Mouse (Mus musculus): Measurements from ENCODE around the gene Rab40c.
"Not testable (repeated sequence)": the region's sequence is repeated elsewhere in the genome, so short reads cannot be mapped to it uniquely, and the experiment has no call there.

Rab40c gene

DNA sequence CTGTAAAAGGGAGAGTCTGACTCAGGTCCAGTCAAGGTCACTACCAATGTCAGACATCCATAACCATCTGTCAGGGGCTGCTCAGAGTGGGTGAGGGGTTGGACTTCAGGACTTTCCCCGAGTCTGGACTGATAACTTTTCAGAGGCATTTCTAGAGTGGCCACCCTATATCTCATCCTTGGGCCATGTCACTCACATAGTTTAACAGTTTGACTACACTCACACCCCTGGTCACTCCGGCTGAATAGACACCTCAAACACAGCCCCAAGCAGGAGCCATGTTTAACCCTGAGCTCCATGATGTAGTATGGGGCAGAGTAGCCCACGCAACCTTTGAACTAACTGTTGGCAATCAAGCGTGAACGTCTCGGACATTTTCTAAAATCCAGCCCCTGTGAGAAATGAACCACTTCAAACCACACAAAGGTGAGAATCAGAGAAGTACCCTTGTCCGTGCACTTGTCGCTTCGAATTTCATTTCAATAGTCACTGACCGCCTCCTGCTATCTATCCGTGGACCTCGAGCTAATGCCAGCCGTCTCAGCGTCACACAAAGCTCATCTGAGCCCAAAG, 45.3 kb downstream of the Rab40c start:
- DNase-seq (ENCODE audit: low read depth) = no peak

DNA sequence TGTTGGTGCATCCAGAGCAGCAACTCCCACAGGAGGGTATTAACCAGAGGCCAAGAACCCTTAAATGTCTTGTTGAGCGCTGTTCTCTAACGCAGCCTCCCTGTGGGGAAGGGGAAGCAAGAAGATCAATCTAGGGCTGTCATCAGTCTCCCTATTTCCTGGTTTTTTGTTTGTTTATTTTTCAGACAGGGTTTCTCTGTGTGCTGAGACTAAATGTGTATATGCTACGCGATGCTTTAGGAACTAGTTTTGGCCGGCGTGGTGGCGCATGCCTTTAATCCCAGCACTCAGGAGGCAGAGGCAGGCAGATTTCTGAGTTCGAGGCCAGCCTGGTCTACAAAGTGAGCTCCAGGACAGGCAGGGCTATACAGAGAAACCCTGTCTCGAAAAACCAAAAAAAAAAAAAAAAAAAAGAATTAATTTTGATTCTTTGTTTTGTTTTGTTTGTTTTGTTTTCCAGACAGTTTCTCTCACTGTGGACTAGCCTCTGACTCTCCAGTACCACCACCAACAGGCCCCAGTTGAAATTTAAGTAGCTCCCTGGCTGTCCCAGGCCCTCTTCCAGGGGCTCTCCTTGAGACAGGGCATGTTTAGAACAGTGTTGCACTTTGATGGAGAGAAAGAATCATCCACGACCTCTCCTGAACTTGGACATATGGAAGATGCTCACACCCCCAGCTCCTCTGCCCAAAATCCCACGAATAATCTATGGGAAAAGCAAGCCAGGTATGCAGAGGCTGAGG, 46.0 kb downstream of the Rab40c start:
- no peak for DNase-seq (ENCODE audit: low read depth)

DNA sequence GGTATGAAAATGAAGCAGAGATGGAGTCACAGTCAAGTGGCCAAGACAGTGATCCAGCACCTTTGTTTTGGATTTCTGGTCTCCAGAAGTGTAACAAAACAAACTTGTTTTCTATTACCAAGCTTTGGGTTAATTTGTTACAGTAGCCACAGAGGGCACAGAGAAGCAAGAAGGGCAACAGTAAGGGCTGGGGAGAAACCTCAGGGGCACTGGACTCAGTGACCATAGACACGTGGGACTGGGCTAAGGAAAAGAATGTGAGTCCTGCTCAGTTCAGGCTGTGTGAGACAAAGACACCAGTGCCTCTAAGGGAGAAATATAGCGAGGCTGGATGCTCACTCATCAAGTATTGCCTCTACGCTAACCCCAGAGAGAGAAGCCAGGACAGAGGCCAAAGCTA, 46.9 kb downstream of the Rab40c start:
- DNase-seq (ENCODE audit: low read depth) = no peak

DNA sequence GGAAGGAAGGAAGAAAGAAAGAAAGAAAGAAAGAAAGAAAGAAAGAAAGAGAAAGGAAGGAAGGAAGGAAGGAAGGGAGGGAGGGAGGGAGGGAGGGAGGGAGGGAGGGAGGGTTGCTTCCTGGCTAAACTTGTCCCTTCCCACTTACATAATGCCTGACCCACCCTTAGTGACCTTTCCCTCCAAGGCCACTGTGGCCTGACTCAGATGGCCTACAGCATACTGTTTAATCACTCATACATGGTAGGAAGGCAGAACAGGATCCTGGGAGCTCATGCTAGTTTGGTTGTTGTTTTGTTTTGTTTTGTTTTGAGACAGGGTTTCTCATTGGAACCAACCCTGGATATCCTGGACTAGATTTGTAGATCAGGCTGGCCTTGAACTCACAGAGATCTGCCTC, 48.0 kb downstream of the Rab40c start:
- DNase-seq (ENCODE audit: low read depth) = not testable (repeated sequence)

DNA sequence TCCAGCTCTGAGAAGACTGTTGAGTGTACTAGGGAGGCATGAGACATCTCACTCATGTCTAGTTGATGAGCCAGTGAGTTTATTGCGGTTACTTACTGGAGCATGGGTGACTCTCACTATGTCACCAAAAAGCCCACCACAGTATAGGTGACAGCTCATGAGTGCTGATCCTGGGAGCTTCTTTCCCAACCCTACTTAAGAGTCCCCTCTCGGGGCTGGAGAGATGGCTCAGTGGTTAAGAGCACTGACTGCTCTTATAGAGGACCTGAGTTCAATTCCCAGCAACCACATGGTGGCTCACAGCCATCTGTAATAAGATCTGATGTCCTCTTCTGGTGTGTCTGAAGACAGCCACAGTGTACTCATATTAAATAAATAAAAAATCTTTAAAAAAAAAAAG, 49.6 kb downstream of the Rab40c start:
- DNase-seq (ENCODE audit: low read depth) = no peak

DNA sequence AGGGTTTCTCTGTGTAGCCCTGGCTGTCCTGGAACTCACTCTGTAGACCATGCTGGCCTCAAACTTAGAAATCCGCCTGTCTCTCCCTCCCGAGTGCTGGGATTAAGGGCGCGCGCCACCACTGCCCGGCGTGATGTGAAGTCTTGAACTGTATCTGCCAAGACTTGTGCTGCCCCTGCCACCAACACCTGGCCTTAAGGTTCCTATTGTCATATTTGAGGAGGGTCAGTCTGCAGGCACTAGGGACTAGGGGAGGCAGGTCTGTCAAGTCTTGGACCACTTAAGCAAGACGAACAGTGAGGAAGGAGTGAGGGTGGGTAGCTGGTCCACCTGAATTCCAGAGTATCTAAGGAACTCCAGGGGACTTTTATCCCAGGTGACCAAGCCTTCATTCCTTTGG, 50.0 kb downstream of the Rab40c start:
- no peak for DNase-seq (ENCODE audit: low read depth)

DNA sequence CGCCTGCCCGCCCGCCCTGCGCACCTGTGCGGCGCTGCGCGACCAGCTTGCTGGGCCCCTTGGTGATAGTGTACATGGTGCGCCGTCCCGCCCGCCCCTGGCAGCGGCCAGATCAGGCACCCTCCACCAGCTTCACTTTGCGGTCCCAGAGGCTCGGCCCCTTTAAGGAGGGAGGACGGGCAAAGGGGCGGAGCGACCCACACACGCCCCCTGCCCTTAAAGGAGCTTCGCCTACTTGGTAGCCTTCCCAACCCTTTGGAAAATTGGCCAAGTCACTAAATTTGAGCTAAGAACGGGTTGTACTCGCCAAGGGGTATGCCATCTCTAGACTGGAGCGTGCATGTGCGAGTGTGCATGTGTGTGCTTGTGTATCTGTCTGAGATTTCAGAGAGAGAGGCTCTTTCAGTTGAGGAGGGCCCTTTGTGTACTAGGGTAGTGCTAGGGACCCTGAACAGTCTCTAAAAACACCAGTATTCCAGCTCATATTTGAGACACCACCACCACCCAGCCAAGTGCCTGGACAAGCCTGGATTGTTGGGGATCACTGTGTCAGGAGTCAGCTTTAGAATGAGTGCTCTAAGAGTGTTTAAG, 50.8 kb downstream of the Rab40c start, which contains the start of gene Mcrip2:
TSS of gene Mcrip2 (minus strand) at position 164 of the 591 bp plus-strand sequence.
- DNase-seq (ENCODE audit: low read depth) = no peak

DNA sequence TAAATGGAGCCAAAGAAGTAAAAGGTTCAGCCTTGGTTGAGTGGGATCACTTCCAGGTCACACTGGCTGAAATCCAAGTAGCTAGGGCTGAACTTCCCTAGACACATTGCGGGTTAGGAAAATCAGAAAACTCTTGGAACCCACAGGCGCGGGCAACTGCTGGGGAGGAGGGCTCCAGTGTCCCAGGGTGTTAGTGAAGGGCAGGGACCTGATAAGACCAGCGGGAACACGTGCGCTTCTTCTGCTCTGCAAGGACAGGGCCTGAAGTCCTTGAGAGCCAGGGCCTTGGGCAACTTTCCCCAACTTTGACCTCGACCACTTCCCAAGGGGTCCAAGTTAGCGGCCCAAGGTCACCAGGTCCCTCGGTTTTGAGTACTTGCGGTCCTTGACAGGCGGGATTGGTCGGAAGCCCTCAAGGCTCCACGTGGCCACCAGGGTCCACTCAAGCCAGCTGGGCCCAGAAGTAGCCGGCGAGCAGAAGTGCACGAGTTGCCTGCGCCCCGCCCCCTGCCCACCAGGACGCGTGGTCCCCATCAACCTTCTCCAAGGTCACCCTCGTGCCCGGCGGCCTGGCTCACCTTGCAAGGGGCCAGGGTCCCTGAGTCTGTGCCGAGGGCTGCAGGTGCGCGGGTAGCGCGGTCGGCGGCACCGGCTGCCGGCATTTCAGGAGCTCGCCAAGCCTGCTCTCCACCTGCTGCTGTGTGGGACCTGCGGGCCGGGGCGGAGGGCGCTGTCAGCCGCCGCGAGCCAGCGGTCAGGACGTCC, 51.5 kb downstream of the Rab40c start:
- DNase-seq (ENCODE audit: low read depth) = no peak

DNA sequence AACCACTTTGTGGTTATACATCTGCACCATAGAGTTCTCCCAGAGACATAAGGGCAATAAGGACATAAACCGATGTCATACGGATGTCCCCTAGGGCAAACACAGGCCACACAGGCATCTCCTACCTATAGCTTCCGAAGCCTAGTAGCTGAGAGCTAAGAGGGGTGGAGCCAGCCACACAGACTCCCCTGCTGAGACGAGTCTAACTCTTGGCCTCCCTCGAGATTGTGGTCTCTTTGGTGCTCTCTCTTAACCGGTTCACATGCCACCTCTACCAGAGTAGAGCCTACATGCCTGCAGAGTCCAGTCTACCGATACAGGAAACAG, 52.1 kb downstream of the Rab40c start:
- no peak for DNase-seq (ENCODE audit: low read depth)

DNA sequence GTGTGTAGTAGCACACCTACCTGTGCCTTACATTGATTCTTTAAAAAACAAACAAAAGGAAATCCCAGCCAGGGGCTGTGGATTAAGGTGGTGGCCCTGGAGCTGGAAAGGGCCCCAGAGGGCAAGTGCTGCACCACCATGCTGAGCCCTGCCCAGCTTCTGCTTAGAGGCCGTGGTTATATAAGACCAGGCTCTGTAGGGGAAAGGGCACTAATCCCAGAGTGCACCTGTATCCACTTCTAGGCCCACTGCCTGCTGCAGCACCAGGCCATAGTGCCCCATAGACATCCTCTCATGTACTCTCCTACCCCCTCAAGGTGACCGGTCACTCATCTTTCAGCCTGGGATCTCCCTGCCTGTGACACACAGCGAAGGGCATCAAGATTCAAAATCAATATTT, 53.4 kb downstream of the Rab40c start:
- DNase-seq (ENCODE audit: low read depth) = no peak

DNA sequence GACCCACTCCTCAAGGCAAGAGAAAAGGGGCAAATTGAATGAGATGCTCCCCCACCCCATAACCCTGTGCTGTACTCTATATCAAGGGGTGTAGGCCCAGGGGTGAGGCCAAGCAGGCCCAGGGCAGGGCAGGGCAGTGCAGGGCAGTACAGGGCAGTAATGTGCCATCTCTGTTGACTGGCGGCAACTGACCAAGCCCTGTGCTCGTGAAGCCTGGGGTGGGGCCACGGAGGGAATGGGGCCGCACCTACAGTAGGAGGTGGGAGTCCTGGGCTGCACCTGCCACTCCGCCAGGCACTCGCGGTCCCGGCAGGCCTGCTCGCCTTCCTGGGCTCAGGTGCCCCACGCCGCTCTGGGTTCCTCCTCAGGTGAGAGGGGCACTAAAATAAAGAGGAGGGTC, 54.2 kb downstream of the Rab40c start:
- no peak for DNase-seq (ENCODE audit: low read depth)

DNA sequence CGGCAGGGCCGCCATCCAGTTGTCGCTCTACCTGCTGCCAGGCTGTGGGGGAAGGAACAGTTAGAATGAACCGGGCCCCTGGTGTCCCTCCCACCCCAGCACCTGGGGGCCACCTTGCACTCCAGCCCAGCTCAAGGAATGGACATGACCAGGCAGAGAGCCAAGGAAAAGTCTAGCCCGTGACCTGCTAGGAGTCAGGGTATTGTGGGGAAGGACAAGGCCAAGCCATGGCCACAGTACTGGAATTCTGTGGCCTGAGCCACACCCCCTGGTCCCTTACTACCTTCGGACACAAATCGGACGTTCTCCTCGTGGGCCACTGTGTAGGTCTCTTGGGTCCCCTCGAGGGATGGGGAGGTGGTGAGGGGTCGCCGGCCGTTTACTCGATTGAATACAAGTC, 55.2 kb downstream of the Rab40c start:
- DNase-seq (ENCODE audit: low read depth) = no peak

DNA sequence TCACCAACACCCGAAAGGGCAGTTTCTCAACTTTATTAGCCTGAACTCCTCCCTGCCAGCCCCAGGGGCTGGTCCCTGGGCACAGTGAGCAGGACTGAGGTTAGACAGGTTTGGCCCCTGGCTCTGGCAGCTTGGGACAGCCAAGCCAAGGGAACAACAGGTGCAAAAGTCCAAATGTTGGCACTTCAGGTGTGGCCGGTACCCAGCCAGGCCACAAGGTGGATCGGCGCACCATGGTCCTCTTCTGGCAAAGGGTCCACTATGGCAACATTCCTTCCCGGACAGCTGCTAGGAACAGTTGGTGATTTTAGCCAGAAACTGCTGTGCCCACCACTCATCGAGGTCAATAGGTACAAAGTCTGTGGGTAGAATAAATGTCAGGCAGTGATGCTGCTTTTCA, 55.8 kb downstream of the Rab40c start:
- DNase-seq (ENCODE audit: low read depth) = no peak

DNA sequence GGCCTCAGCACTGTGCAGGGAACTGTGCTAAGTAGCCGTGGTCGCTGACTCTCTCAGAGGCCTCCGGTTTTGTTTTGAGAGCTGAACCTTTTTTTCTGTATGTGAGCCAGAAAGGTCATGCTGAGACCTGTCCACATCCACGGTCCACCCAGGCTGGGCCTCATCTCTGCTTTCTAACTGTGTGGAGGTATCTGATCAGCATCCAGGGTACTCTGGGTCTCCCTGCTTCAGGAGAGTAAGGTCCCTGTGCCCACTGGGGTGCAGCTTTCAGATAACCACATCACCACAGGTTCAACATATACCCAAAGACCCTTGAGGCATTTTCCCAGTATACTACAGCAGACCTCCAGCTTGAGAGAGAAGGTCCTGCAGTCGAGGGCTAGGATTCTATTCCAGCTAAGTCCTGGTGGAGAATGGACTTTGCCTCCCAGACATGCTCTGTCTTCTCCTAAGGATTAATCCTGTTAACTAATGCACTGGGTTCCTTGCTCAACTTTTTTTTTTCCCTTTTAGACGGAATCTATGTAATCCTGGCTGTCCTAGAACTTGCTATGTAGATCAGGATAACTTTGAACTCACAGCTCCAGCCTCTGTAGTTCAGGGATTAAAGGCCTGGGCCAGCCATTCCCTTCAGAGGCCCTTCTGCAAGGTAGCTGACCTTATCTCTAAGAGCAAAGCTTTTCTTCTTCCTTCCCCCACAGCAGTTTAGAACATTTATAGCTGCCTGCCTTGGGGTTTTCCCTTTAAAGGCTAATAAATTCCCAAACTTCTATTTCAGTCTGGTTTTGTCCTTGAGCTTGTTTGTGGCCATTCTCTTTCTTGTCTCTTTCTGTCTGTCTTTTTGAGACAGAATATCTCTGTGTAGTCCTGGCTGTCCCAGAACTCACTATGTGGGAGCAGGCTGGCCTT, 57.6 kb downstream of the Rab40c start:
- no peak for DNase-seq (ENCODE audit: low read depth)

DNA sequence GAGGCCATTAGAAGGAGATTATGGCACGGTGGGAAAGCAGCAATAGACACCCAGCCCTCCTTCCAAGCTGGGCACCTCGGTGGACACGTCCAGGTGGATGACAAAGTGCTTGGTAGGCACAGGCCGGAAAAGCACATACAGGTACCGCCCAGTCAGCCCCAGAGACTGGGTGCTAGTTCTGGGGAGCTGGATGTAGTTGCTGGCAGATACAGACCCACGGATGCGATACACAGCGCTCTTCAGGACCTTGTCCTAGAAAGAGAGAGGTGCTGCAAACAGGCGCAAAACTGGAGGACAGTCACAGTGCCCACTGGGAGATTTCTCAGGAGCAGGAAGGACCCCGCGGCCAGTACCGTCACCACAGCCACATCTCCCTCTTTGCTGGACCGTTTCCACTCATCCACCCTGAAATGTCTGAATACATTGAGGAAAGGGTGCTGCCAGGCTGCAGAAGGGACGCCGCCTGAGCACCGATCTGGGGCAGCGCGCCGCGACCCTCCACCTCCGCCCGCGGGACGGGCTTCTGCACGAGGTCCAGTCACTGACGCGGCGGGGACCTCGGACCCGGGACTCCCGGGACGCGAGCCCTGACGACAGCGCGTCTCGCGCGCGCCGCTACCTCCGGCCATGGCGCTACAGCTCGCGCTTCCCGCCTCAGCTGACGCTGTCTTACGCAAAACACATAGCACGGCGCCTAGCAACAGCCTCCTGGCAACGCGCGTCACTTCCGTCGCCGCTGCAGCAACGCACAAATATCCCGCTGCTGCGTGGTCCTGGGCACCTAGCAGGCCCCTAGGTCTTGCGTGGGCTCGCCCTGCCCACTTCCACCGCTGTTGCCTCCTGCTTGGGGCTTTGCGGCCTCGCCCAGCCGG, 58.5 kb downstream of the Rab40c start, which contains the start of gene Wdr90:
TSS of gene Wdr90 (minus strand) at position 670 of the 872 bp plus-strand sequence.
- DNase-seq (ENCODE audit: low read depth) = peak; percentile 86

DNA sequence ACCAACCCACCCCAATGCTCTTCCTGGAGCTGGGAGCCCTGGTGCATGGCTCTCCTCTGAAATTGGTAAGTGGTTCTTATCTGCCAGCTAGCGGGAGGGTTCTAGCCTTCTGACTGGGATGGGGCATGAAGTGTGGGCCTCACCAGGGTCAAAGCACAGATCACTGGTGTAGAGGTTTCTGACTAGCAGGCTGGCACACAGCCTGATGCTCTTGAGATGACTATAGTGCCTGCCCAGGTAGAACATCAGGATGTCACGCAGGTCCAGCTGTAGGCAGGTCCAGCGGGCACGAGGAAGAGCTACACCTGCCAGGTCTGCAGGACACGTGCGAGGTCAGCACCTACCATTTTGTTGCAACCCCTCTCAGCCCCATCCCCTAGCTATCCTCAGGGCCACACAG, 59.3 kb downstream of the Rab40c start:
- no peak for DNase-seq (ENCODE audit: low read depth)

DNA sequence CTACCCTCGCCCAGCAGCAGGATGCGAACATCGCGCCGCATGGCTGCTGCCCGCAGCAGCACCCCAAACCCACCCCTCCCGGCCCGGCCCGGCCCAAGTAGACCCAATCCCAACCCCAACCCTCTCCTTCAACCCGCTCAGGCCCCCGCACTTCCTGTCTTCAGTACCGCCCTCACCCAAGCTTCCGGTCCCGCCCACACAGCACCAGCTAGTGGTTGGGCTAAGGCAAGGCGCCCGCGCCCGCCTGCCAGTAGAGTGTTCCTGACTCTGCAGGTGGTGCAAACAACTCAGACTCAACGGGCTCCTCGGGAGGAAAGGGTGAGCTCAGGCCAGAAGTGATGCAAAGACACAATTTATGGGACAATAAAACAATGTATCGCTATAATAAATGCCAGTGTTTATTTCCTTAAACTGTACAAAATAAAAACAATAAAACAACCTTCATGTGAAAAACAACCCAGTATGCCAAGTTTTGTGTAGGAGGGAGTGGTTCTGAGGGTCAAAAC, 75.1 kb downstream of the Rab40c start, which contains the start of gene Rhot2:
TSS of gene Rhot2 (minus strand) at position 456 of the 506 bp plus-strand sequence.
- peak; percentile 78 for DNase-seq (ENCODE audit: low read depth)

DNA sequence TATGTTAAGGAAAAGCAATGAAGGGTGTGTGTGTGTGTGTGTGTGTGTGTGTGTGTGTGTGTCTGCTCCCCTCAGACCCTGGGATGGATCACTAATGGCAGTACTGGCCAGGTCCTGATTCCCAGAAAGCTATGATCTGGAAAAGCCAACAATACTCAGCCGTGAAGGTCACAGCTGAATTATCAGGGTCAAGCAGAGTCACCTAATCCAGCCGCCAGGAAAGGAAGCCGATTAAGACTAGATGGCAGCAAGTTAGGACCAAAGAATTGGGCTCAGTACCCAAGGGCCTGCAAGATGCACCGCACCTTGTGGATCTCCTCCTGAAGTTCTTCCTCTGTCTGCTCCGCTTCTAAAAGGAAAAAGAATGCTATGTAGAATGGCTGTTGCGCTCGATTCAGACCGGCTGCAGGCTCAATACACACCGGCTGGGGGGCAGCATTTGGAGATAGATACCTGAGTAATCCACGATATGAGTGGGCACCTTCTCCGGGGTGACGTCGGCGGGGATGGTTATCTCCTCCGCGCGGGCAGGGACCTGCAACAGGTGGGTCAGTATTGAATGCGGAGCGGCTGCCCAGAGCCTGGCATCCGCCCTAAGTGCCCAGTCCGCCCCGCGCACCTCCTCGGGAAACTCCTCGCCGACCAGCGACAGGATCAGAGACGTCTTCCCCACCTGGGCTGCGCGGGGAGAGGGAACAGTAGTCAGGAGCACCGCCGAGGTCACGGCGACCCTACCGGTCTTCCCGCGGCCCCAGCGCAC, 75.7 kb downstream of the Rab40c start:
- DNase-seq (ENCODE audit: low read depth) = no peak

DNA sequence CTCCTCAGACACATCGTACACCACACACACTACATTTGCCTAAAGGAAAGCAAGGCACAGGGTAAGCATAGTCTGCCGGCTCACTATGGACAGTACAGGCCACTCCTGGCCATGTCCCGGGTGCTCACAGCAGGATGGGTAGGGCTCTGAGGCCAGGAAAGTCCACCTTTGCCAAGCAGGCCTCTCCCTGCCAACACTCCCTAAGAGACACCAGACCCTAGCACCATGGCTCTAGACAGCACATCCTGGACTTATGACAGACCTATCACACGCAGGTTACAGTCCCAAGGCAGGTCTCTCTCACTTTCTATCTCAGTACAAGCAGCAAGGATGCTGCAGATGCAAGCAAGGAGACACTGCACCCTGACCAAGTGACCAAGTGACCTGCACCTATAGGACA, 76.4 kb downstream of the Rab40c start:
- no peak for DNase-seq (ENCODE audit: low read depth)

DNA sequence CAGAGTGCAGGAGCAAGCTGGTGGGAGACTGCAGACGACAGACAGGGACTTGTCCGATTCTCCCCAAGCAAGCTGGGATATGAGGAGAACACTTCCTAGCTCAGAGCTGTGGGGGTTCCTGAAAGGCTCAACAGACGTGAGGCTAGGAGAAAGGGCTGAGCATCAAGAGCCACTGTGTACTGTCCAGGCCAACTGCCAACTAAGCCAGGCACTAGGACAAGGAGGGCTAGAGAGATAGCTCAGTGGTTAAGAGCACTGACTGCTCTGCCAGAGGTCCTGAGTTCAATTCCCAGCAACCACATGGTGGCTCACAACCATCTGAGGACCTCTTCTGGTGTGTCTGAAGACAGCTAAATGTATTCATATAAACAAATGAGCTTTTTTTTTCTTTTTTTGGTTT, 77.0 kb downstream of the Rab40c start:
- DNase-seq (ENCODE audit: low read depth) = no peak

All from fibroblast of lung, adult 2 months (primary cell).